Mouse (Mus musculus): Measurements from ENCODE around the gene Sp7. TPM values are rescaled to one million over a fixed set of nuclear protein-coding genes. Genes with fewer than 3 reads are reported as not detected.

The Sp7 gene
- polyA plus RNA-seq (2012; ENCODE audit: insufficient read depth, insufficient read length, missing spikeins) = not detected in 2 replicates

- Histone ChIP-seq H3K4me1 (ENCODE audit: control insufficient read depth, insufficient read depth, insufficient read length, low read length) (no peaks in the 10 kb centered on the region; the same call in 1 of the 2 replicates), H3K4me3 (ENCODE audit: insufficient read depth, low read depth, low read length) (no peak within 1 kb of the TSS), H3K27ac (replicated peaks; ENCODE audit: low read depth, low read length) (no peak within 1 kb of the TSS)
These were observed at the start of gene Sp7 for GRCm38 (mm10) chr15:102366733-102367344. Gene Sp7 (minus strand): TSS chr15:102367182.

GRCm38 (mm10) chr15:102413687-102414086, 46.7 kb upstream of the Sp7 start:
- Histone ChIP-seq H3K4me1 (ENCODE audit: control insufficient read depth, insufficient read depth, insufficient read length, low read length) (peaks cover 9% of the 10 kb centered on the region), H3K27ac (replicated peaks; ENCODE audit: low read depth, low read length) (no peak overlapping the region), H3K4me3 (ENCODE audit: insufficient read depth, low read depth, low read length) (no peak overlapping the region)

DNA sequence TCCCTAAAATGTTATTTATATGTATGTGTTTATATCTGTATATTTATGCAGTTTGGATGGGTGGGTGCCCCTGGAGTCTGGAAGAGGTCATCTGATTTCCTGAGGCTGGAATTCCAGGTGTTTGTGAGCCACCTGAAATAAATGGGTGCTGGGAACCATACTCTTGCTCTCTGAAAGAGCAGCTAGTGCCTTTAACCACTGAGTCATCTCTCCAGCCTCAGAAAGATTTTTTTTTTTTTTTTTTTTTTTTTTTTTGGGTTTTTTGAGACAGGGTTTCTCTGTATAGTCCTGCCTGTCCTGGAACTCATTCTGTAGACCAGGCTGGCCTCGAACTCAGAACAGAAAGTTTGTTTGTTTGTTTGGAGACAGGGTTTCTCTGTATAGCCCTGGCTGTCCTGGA, 44.1 kb upstream of the Sp7 start:
- Histone ChIP-seq H3K27ac (replicated peaks; ENCODE audit: low read depth, low read length) (no peak overlapping the region), H3K4me3 (ENCODE audit: insufficient read depth, low read depth, low read length) (no peak overlapping the region), H3K4me1 (ENCODE audit: control insufficient read depth, insufficient read depth, insufficient read length, low read length) (peaks cover 12% of the 10 kb centered on the region)

- H3K4me3 ChIP-seq (ENCODE audit: insufficient read depth, low read depth, low read length) = no peak overlapping the region
- H3K4me1 ChIP-seq (ENCODE audit: control insufficient read depth, insufficient read depth, insufficient read length, low read length) = peaks cover 14% of the 10 kb centered on the region
- H3K27ac ChIP-seq (replicated peaks; ENCODE audit: low read depth, low read length) = no peak overlapping the region
These were observed 42.3 kb upstream of the Sp7 start for GRCm38 (mm10) chr15:102409286-102409685.

DNA sequence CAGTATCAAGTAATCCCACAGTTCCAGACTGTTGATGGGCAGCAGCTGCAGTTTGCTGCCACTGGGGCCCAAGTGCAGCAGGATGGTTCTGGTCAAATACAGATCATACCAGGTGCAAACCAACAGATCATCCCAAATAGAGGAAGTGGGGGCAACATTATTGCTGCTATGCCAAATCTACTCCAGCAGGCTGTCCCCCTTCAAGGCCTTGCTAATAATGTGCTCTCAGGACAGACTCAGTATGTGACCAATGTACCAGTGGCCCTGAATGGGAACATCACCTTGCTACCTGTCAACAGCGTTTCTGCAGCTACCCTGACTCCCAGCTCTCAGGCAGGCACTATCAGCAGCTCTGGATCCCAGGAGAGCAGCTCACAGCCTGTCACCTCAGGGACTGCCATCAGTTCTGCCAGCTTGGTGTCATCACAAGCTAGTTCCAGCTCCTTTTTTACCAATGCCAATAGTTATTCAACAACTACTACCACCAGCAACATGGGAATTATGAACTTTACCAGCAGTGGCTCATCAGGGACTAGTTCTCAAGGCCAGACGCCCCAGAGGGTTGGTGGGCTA, 41.7 kb upstream of the Sp7 start:
- H3K4me1 ChIP-seq (ENCODE audit: control insufficient read depth, insufficient read depth, insufficient read length, low read length) = peaks cover 14% of the 10 kb centered on the region
- 0 out of 2 replicates have a peak overlapping the region, but pooled peaks have one; percentile 1 for H3K27ac ChIP-seq (replicated peaks; ENCODE audit: low read depth, low read length)
- no peak overlapping the region for H3K4me3 ChIP-seq (ENCODE audit: insufficient read depth, low read depth, low read length)

DNA sequence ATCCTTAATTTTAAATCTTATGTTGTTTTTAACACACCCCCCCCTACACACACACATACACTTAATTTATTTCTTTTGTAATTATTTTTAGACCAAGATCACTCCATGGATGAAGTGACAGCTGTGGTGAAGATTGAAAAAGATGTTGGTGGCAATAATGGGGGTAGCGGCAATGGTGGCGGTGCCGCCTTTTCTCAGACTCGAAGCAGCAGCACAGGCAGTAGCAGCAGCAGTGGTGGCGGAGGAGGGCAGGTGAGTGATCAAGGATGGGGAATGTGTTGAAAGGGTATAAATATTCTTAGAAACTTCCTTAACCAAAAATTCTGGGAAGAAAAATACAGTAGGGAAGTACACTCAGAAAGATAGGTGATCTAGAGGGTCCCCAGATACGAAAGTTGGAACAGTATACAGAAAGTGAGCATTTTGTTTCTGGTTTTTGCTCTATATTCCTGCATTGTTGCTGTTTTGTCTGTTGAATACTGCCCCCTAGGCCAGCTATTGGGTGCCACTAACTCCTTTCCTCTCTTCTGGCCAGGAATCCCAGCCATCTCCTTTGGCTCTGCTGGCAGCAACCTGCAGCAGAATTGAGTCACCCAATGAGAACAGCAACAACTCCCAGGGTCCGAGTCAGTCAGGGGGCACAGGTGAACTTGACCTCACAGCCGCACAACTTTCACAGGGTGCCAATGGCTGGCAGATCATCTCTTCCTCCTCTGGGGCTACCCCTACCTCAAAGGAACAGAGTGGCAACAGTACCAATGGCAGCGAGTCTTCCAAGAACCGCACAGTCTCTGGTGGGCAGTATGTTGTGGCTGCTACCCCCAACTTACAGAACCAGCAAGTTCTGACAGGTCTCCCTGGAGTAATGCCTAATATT, 40.9 kb upstream of the Sp7 start:
- H3K4me3 ChIP-seq (ENCODE audit: insufficient read depth, low read depth, low read length) = no peak overlapping the region
- no peak overlapping the region for H3K27ac ChIP-seq (replicated peaks; ENCODE audit: low read depth, low read length)
- peaks cover 14% of the 10 kb centered on the region for H3K4me1 ChIP-seq (ENCODE audit: control insufficient read depth, insufficient read depth, insufficient read length, low read length)

DNA sequence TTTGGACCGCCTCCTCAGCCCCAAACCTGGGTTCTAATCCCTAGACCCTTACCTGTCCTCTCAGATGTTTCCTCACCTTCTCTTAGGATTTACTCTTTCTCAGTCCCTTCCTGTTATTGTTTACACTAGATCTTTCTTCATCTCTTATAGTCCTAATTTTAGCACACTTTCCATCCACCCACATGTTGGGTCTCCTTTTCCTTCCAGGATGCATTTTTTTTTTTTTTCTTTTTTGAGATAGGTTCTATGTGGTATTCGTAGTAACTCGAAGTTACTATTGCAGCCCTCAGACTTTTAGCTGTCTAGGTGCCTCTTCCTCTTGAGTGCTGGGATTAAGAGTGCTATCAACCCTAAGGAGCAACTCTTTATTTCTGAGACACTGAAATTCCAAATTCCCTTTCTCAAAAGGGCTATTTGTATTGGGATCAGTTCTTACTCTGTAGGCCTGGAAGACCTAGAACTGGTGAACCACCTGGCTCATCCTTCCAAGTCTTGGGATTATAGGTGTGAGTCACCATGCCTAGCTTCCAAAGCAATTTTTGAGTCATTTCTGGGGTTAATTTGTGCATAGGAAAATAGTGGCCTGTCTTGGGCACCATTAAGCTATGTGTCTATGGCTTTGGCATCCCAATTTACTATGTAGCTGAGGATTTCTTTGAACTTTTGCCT, 40.1 kb upstream of the Sp7 start:
- peak overlapping the region; percentile 56; the same call in 1 of the 2 replicates for H3K27ac ChIP-seq (replicated peaks; ENCODE audit: low read depth, low read length)

DNA sequence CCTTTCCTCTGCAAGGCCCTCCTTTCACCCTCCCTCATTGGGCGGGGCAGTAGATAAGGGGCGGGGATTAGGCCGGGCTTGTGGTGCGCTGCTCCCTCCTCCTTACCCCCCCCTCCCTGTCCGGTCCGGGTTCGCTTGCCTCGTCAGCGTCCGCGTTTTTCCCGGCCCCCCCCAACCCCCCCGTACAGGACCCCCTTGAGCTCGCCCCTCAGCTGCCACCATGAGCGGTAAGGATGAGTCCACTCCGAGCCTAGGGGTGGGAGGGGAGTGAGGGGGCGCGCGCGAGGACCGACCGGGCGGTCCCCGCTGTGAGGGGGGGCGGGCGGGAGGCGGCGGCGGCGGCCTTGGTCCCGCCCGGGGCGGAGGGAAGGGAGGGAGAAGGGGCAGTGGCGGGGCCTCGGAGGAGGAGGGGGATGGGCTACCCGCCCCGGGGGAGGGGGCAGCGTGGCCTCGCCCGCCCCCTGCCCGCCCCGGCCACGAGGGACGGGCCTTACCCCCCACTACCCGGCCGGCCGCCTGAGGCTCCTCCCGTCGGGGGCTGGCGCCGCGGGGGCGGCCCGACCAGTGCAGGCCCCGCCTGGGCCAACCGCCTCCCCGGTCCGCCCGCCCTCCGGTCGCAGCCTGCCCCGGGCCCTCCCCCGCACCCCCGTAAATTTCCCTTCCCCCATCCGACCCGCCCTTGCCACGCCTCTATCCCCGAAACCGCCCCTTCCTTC, 39.4 kb upstream of the Sp7 start:
- H3K4me3 ChIP-seq (ENCODE audit: insufficient read depth, low read depth, low read length) = peak overlapping the region; percentile 53
- H3K4me1 ChIP-seq (ENCODE audit: control insufficient read depth, insufficient read depth, insufficient read length, low read length) = peaks cover 12% of the 10 kb centered on the region
- peak overlapping the region; percentile 56; the same call in 1 of the 2 replicates for H3K27ac ChIP-seq (replicated peaks; ENCODE audit: low read depth, low read length)

More for the DNA sequence above, 40.1 kb upstream of the Sp7 start:
- H3K4me3 ChIP-seq (ENCODE audit: insufficient read depth, low read depth, low read length) = peak overlapping the region; percentile 53
- H3K4me1 ChIP-seq (ENCODE audit: control insufficient read depth, insufficient read depth, insufficient read length, low read length) = peaks cover 14% of the 10 kb centered on the region

- peaks cover 12% of the 10 kb centered on the region for H3K4me1 ChIP-seq (ENCODE audit: control insufficient read depth, insufficient read depth, insufficient read length, low read length)
- peak within 1 kb of the TSS; percentile 99 for H3K27ac ChIP-seq (replicated peaks; ENCODE audit: low read depth, low read length)
- H3K4me3 ChIP-seq (ENCODE audit: insufficient read depth, low read depth, low read length) = peak within 1 kb of the TSS; percentile 70
These were observed 38.7 kb upstream of the Sp7 start, which contains the start of gene Sp1 for GRCm38 (mm10) chr15:102405489-102406195. Gene Sp1 (plus strand): TSS chr15:102406143.

- peaks cover 16% of the 10 kb centered on the region for H3K4me1 ChIP-seq (ENCODE audit: control insufficient read depth, insufficient read depth, insufficient read length, low read length)
- H3K4me3 ChIP-seq (ENCODE audit: insufficient read depth, low read depth, low read length) = peak overlapping the region; percentile 70
- peak overlapping the region; percentile 99 for H3K27ac ChIP-seq (replicated peaks; ENCODE audit: low read depth, low read length)
These were observed 37.9 kb upstream of the Sp7 start for GRCm38 (mm10) chr15:102404608-102405488.

GRCm38 (mm10) chr15:102402210-102402609, 35.2 kb upstream of the Sp7 start:
- peaks cover 13% of the 10 kb centered on the region; the same call in 1 of the 2 replicates for H3K4me1 ChIP-seq (ENCODE audit: control insufficient read depth, insufficient read depth, insufficient read length, low read length)
- no peak overlapping the region; the same call in 1 of the 2 replicates for H3K27ac ChIP-seq (replicated peaks; ENCODE audit: low read depth, low read length)
- no peak overlapping the region for H3K4me3 ChIP-seq (ENCODE audit: insufficient read depth, low read depth, low read length)

GRCm38 (mm10) chr15:102401278-102401677, 34.3 kb upstream of the Sp7 start:
- peaks cover 13% of the 10 kb centered on the region; the same call in 1 of the 2 replicates for H3K4me1 ChIP-seq (ENCODE audit: control insufficient read depth, insufficient read depth, insufficient read length, low read length)
- no peak overlapping the region for H3K4me3 ChIP-seq (ENCODE audit: insufficient read depth, low read depth, low read length)
- 0 out of 2 replicates have a peak overlapping the region, but pooled peaks have one; percentile 35 for H3K27ac ChIP-seq (replicated peaks; ENCODE audit: low read depth, low read length)

- peak overlapping the region; percentile 96 for H3K27ac ChIP-seq (replicated peaks; ENCODE audit: low read depth, low read length)
- peak overlapping the region; percentile 63; the same call in 1 of the 2 replicates for H3K4me3 ChIP-seq (ENCODE audit: insufficient read depth, low read depth, low read length)
- peaks cover 17% of the 10 kb centered on the region; the same call in 1 of the 2 replicates for H3K4me1 ChIP-seq (ENCODE audit: control insufficient read depth, insufficient read depth, insufficient read length, low read length)
These were observed 33.6 kb upstream of the Sp7 start for GRCm38 (mm10) chr15:102400476-102401045.

Measured in brown adipose tissue, adult 24 weeks (tissue).